Mouse (Mus musculus): ENCODE results near the gene Depdc1b. TPM values are rescaled to one million over a fixed set of nuclear protein-coding genes. Genes with fewer than 3 reads are reported as not detected.

Depdc1b gene
- total RNA-seq, 2 experiments from 2014 or later: 0.27 TPM; not detected in 1

DNA sequence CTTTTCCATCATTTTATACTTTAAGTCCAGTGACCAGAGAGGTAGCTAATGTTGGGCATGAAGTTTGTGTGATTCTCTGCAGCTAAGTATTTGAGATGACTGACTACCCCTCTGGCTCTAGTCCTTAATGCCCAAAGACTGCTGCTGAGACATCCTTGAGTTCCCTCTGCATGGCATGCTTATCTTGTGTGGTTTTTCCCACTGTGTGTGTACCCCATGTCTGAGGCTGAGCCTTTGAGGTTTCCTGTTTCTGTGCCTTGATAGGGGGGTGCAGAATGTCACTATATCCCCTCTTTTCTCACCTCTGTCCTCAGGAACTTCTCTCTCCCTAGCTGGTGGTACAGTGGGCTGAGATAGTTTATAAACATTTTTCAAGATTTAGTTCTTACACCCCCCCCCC lies 119.6 kb downstream of the Depdc1b start:
- no peak for DNase-seq (ENCODE audit: low spot score in 2 of 2)

DNA sequence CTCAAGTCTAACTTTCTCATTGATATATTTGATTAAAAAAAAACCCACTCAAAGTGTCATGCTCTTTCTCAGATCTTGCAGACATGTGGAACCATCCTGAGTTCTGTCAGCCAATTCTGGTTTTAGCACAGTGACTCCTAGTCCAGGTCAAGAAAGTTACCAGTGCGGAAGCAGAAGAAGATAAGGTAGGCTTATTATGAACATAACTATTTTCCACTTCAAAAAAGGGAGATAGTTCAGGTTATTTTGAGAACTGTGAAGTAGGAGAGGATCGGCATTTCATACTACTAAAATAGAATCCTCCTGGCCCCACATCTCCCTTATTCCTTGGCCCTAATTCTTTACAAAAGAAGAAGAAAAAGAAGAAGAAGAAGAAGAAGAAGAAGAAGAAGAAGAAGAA lies 121.3 kb downstream of the Depdc1b start:
- no peak for DNase-seq (ENCODE audit: low spot score in 2 of 2)

DNA sequence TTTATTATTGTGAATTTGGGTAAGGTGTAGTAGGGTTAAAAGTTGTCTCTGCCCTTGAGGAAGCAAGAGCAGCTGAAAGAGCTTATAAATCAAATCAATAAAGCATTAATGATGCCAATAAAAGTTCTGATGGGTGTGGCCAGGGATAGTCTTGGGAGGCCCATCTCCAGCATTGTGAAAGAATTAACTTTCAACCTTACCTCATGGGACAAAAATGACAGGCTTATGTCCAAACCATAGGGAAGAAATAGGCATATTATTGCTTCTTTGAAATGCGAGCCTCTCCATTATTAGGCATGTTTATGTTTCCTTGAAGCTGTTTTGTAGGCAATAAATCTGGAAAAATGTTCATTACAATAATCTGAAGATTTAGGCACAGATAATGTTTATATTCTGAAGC lies 122.9 kb downstream of the Depdc1b start:
- no peak for DNase-seq (ENCODE audit: low spot score in 2 of 2)

DNA sequence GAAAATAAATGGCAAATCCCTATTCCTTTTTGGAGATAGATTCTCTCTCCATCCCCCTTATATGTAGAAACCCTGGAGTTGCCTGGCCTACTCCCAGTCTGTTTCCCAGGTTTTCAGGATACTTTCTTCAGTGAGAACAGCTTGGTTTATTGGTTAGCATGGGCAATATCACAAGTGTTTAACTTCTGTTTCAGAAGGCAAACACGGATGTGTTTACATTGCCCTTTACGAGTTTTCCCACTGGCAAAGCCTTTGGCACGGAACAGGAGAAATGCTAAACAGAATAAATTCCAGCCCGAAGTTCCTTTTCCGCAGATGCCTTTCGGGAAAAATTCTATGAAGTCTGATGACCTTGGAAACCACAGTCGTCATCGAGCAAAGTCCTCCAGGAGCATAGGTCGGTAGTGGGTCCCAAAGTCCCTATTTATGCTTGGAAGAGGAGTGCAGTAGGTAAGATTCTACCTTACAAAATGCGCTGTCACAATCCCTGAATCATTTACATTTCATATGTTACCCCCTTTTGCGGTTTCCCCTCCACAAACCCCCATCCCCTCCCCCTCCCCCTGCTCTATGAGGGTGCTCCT lies 132.3 kb downstream of the Depdc1b start:
- no peak for DNase-seq (ENCODE audit: low spot score in 2 of 2)

DNA sequence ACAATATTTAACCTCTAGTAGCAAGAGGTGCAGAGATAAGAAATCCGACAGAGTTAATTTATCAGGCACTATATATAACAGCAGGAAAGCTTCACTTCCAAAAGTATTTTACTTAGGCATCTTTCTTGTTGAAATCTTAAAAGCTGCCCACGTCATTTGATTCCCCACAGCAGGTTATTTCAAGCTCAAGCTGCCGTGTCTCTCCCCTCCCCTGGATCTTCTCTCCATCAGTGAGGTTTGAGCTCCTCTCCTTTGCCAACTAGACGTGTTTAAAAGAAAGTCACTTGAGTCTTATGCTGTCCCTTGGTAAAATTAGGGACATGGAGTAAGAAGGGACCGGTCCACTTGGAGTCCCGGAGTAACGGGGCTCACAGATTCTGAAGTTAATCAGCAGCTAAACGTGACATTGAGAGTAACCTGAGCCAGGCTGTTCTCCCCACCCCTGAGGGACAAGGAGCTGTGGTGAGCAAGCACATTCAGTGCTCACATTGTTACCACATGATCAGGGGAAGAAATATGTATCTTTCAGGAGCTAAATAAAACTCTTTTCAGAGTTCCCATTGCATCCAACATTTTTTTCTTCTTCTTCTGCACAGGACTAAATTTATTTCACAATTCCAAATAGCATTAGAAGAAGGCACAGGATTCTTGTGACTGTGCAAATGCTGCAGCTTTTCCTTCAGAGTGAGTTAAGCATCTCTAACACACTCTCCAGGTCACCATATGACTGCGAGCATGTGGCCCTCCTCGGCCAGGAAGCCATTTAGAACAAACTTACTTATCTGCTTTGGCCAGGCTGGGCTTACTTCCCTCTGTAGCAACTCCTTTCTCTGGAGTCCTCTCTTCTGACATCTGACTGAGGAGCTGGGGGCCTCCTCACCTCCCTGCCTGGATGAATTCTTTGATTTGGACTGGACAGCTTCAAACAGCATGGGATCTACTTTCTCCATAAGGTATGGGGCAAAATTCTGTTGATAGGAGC lies 133.3 kb downstream of the Depdc1b start, which contains the start of gene Pde4d:
TSS of gene Pde4d (plus strand) at position 833 of the 982 bp plus-strand sequence.
- DNase-seq (ENCODE audit: low spot score in 2 of 2): no peak

DNA sequence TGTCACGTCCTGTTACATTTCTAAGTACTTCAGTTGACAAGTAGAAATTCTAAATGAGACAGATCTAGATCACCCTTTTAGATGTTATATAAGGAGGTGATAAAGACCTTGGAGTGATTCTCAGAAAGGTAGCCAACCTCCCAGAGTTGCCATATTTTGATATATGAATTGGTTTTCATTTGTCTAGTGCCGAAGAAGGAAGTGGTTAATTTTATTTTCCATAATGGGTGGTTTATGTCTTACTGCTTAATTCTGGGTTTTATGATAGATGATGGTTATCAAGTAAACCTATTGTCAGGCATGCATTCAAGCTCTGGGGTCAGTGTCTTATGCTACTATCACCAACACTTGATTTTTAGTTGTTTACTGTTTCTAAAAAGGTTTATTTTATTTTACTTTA lies 135.0 kb downstream of the Depdc1b start:
- DNase-seq (ENCODE audit: low spot score in 2 of 2): no peak

DNA sequence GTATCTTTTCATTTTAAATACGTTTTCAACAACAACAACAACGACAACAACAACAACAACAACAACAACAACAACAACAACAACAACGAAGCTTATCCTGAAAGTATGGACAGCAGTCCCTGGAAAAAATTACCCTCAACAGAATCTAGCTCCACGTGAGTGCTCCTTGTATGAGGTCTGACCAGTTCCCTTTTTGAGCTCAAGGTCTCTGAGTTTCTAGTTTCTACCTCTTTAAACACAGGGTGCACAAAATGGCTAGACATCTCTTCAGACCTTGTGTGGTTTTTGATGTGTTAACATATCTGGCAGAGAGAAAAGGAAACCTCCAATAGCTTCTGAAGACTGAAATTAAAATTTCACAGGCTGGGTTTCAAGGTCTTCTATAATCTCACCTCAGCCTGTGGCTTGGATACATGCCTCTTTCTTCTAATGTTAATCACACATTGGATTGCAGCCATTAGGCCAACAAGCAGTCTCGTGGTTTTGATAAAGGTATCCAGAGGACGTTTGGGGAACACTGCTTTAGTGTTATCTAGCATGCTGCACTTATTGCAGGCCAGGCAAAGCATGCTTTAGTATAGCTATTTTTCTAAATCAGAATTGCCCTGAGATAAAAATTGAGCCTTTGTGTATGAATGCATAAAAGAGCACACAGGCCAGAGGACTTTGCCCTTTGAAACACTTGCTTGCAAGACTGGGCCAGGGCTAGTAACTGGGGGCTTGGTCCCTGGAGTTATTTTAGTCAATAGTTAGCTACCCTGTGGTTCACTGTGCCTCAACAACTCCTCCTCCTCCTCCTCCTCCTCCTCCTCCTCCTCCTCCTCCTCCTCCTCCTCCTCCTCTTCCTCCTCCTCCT lies 137.2 kb downstream of the Depdc1b start:
- no peak for DNase-seq (ENCODE audit: low spot score in 2 of 2)

Other genes with a start within 250 kb of the Depdc1b start
- gene Ndufaf2, start 157.7 kb upstream of the Depdc1b start, total RNA-seq (2021): 10 to 100 TPM; 31.9 to 32.7 TPM
- gene Ercc8, start 157.6 kb upstream of the Depdc1b start, total RNA-seq (2021): 1 to 10 TPM; 7.5 to 8.8 TPM
- gene Elovl7, start 101.9 kb upstream of the Depdc1b start, total RNA-seq (2021): 1 to 10 TPM; 2.5 to 2.6 TPM
- gene Pde4d, start 133.6 kb downstream of the Depdc1b start, total RNA-seq (2021): 10 to 100 TPM; 48.5 to 81.6 TPM

All from adrenal gland, adult 18-20 months (tissue).